Mouse (Mus musculus) C2C12 (cell line): ENCODE measurements around the gene Nat9. TPM values are rescaled to one million over a fixed set of nuclear protein-coding genes. Genes with fewer than 3 reads are reported as not detected.

ENCODE experiments used
- H3K27me3 ChIP-seq: one replicate; pipeline ENCODE4 v1.6.1; 2011; ENCODE audit not compliant: control insufficient read depth, insufficient read depth, insufficient read length
- H3K36me3 ChIP-seq: one replicate; pipeline ENCODE4 v1.6.1; 2011; ENCODE audit not compliant: control insufficient read depth, insufficient read depth
- H3K4me3 ChIP-seq: one replicate; pipeline ENCODE4 v1.5.1; 2011; ENCODE audit warnings: mild to moderate bottlenecking, control low read depth; ENCODE audit not compliant: poor library complexity, insufficient read depth, severe bottlenecking
- H3K79me2 ChIP-seq: one replicate; pipeline ENCODE4 v1.6.1; 2011; ENCODE audit not compliant: control insufficient read depth, insufficient read depth
- H3K79me3 ChIP-seq: one replicate; pipeline ENCODE4 v1.6.1; 2011; ENCODE audit warnings: low read depth, control low read depth
- H3ac ChIP-seq: one replicate; pipeline ENCODE3; 2011; ENCODE audit warnings: low read depth; ENCODE audit not compliant: control insufficient read depth, insufficient read length
- CEBPB ChIP-seq: IDR thresholded peaks from one replicate; pipeline ENCODE4 v1.6.1; 2011; ENCODE audit warnings: low read depth, mild to moderate bottlenecking, control low read depth, moderate library complexity
- CTCF ChIP-seq: IDR thresholded peaks from one replicate; pipeline ENCODE4 v1.5.1; 2011; ENCODE audit not compliant: control insufficient read depth, insufficient read depth, insufficient read length
- FOSL1 ChIP-seq: IDR thresholded peaks from one replicate; pipeline ENCODE4 v1.8.0; 2011; ENCODE audit warnings: mild to moderate bottlenecking, low read length; ENCODE audit not compliant: poor library complexity, insufficient read depth, severe bottlenecking
- MAX ChIP-seq: IDR thresholded peaks from one replicate; pipeline ENCODE4 v1.6.1; 2011; ENCODE audit warnings: mild to moderate bottlenecking, control low read depth
- MYOD1 ChIP-seq: IDR thresholded peaks from one replicate; pipeline ENCODE4 v1.6.1; 2011; ENCODE audit warnings: low read depth; ENCODE audit not compliant: control insufficient read depth, insufficient read length
- MYOG ChIP-seq: IDR thresholded peaks from one replicate; pipeline ENCODE4 v1.6.1; 2011; ENCODE audit not compliant: control insufficient read depth, insufficient read length; ENCODE audit errors: extremely low read depth
- USF1 ChIP-seq: IDR thresholded peaks from one replicate; pipeline ENCODE4 v1.6.1; 2011; ENCODE audit warnings: low read depth, mild to moderate bottlenecking, control low read depth, moderate library complexity
- polyA plus RNA-seq: library from polyadenylated mRNA; unstranded; fragments of >200 nt; fragmentation: generic; extraction: Trizol; gene quantifications from one replicate; pipeline ENCODE4 v1.2.1, GENCODE M21; 2012; ENCODE audit warnings: missing spikeins

The Nat9 gene
- polyA plus RNA-seq, 1 experiment, result 9.1 TPM

GRCm38 (mm10) chr11:115151755-115152429 is 35.8 kb downstream of the Nat9 start:
- Histone ChIP-seq H3K36me3 (no peaks in the 10 kb centered on the region), H3ac (no peak overlapping the region), H3K79me3 (no peaks in the 10 kb centered on the region), H3K27me3 (peaks cover 25% of the 10 kb centered on the region), H3K4me3 (no peak overlapping the region), H3K79me2 (no peaks in the 10 kb centered on the region)
- TF ChIP-seq CEBPB (no peak), USF1 (no peak), MAX (no peak), CTCF (no peak), FOSL1 (no peak), MYOG (no peak), MYOD1 (no peak)

- no peak overlapping the region for H3K4me3 ChIP-seq
- no peaks in the 10 kb centered on the region for H3K79me2 ChIP-seq
- no peaks in the 10 kb centered on the region for H3K36me3 ChIP-seq
- H3K27me3 ChIP-seq, result peaks cover 21% of the 10 kb centered on the region
- H3ac ChIP-seq, result no peak overlapping the region
- H3K79me3 ChIP-seq, result no peaks in the 10 kb centered on the region
- TF ChIP-seq MAX (no peak), MYOD1 (no peak), USF1 (no peak), MYOG (no peak), FOSL1 (no peak), CEBPB (no peak), CTCF (no peak)
Observed at GRCm38 (mm10) chr11:115150741-115151254, 36.9 kb downstream of the Nat9 start.

GRCm38 (mm10) chr11:115147813-115148212 is 39.8 kb downstream of the Nat9 start:
- Histone ChIP-seq H3K36me3 (no peaks in the 10 kb centered on the region), H3K4me3 (no peak overlapping the region), H3K79me2 (no peaks in the 10 kb centered on the region), H3K27me3 (peaks cover 8% of the 10 kb centered on the region), H3ac (no peak overlapping the region), H3K79me3 (no peaks in the 10 kb centered on the region)
- TF ChIP-seq CEBPB, result no peak
- TF ChIP-seq MAX, result no peak
- no peak for TF ChIP-seq USF1
- no peak for TF ChIP-seq MYOG

DNA sequence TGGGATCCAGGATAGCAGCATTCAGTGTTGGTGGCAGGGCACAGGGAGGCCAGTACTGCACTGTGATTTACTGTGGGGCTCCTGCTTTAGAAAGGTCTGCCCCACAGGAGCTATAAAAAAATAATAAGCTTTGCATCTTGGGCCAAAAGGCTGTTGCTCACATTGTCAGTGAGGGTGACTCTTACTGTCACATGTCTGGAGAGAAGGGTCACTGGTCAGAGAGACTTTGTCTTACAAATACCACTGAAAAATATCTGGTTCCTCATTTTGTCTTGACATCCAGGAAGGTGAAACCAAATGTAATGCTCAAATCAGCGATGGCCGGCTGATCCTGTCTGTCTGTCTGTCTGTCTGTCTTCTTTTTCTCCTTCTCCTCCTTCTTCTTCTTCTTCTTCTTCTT is 45.7 kb downstream of the Nat9 start:
- no peak for TF ChIP-seq MYOG
- TF ChIP-seq CEBPB, result no peak
- TF ChIP-seq FOSL1, result no peak
- TF ChIP-seq CTCF, result no peak
- TF ChIP-seq MAX, result no peak
- no peak for TF ChIP-seq USF1
- no peak for TF ChIP-seq MYOD1
- Histone ChIP-seq H3K36me3 (no peaks in the 10 kb centered on the region), H3K79me2 (no peaks in the 10 kb centered on the region), H3K27me3 (peaks cover 3% of the 10 kb centered on the region), H3K79me3 (no peaks in the 10 kb centered on the region), H3ac (no peak overlapping the region), H3K4me3 (no peak overlapping the region)

GRCm38 (mm10) chr11:115138597-115139262 is 48.9 kb downstream of the Nat9 start:
- TF ChIP-seq CTCF (no peak), MYOD1 (no peak), MYOG (no peak), FOSL1 (no peak), USF1 (no peak), CEBPB (no peak), MAX (no peak)
- H3K79me3 ChIP-seq, result no peaks in the 10 kb centered on the region
- peaks cover 6% of the 10 kb centered on the region for H3K27me3 ChIP-seq
- no peaks in the 10 kb centered on the region for H3K36me3 ChIP-seq
- no peak overlapping the region for H3ac ChIP-seq
- no peak overlapping the region for H3K4me3 ChIP-seq
- H3K79me2 ChIP-seq, result no peaks in the 10 kb centered on the region

DNA sequence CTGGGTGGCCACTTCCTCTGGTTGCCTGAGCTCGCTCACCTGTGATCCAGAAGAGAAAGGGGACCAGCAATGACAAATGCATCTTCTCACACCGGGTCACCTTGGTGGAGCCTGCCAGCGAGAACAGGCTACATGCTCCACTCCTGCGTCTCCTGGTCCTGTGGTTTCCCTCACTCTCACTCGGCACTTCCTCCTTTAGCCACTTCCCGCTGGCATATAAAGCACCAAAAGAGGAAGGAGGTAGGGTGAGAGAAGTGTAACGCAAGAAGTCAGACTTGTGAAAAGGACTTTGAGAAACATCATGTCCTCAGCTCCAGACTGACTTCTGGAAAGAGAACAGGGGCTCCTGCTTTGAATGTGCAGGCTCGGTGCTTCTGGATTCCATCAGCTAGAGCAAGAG is 53.9 kb downstream of the Nat9 start, which contains the start of gene Cd300lf:
Gene Cd300lf (minus strand): TSS at position 193 of the 400 bp plus-strand sequence.
- no peak within 1 kb of the TSS for H3K4me3 ChIP-seq
- H3K36me3 ChIP-seq, result no peaks in the 10 kb centered on the region

More for the DNA sequence above, 53.9 kb downstream of the Nat9 start, which contains the start of gene Cd300lf:
- H3K27me3 ChIP-seq, result peaks cover 3% of the 10 kb centered on the region
- H3K79me3 ChIP-seq, result no peaks in the 10 kb centered on the region
- H3K79me2 ChIP-seq, result no peaks in the 10 kb centered on the region
- no peak for TF ChIP-seq MYOD1
- TF ChIP-seq USF1, result no peak
- TF ChIP-seq CTCF, result no peak
- no peak for TF ChIP-seq MYOG
- H3ac ChIP-seq, result no peak within 1 kb of the TSS
